Mouse (Mus musculus) small intestine, adult 2 months (tissue): ENCODE results near the gene Hes3. TPM values are rescaled to one million over a fixed set of nuclear protein-coding genes. Genes with fewer than 3 reads are reported as not detected.

Experiments used
- H3K27ac ChIP-seq: fragments of 200-500 bp; 2 replicates; pipeline ENCODE4 v1.5.1; 2012; ENCODE audit warnings: low read depth, low read length, control low read depth, inconsistent platforms; ENCODE audit not compliant: insufficient read depth
- H3K27me3 ChIP-seq: fragments of 200-500 bp; 2 replicates; pipeline ENCODE4 v1.6.1; 2012; ENCODE audit warnings: mild to moderate bottlenecking, moderate library complexity, low read length, inconsistent platforms; ENCODE audit not compliant: control insufficient read depth, insufficient read depth
- H3K36me3 ChIP-seq: fragments of 200-500 bp; 2 replicates; pipeline ENCODE4 v1.6.1; 2012; ENCODE audit warnings: mild to moderate bottlenecking, low read length, control low read depth, inconsistent platforms; ENCODE audit not compliant: control insufficient read depth, insufficient read depth
- H3K4me1 ChIP-seq: fragments of 200-500 bp; 2 replicates; pipeline ENCODE4 v1.6.1; 2012; ENCODE audit warnings: low read length, inconsistent platforms, mixed read lengths; ENCODE audit not compliant: control insufficient read depth, insufficient read depth, insufficient read length
- H3K4me3 ChIP-seq: fragments of 200-500 bp; 2 replicates; pipeline ENCODE4 v1.5.1; 2012; ENCODE audit warnings: low read depth, mild to moderate bottlenecking, control low read depth, inconsistent platforms, low read length, moderate library complexity
- CTCF ChIP-seq: fragments of 200-500 bp; IDR thresholded peaks from 2 replicates; pipeline ENCODE4 v1.5.1; 2012; ENCODE audit warnings: low read depth, mild to moderate bottlenecking, control low read depth, inconsistent platforms, low read length, moderate library complexity, mixed read lengths; ENCODE audit not compliant: insufficient replicate concordance, insufficient read length; ENCODE audit errors: extremely low read depth
- POLR2A ChIP-seq: fragments of 200-500 bp; IDR thresholded peaks from 2 replicates; pipeline ENCODE4 v1.6.1; 2012; ENCODE audit warnings: low read depth, mild to moderate bottlenecking, control low read depth, inconsistent platforms, low read length, moderate library complexity
- WGBS: fragments of 180-500 bp; shearing (Covaris S2); methylation state at CpG from one replicate; pipeline ENCODE4 v1.1.7; 2018; 5-methylcytosine and 5-hydroxymethylcytosine counted together
- polyA plus RNA-seq: library from polyadenylated mRNA; depleted of rRNA; stranded (reverse); fragments of >200 nt; gene quantifications from 2 replicates; pipeline ENCODE4 v1.2.3, GENCODE M21; 2012; rRNA removed

Hes3 gene
- polyA plus RNA-seq, 1 experiment = not detected

GRCm38 (mm10) chr4:152247195-152247594, 44.3 kb downstream of the Hes3 start:
- TF ChIP-seq POLR2A (no peak), CTCF (no peak)
- Histone ChIP-seq H3K4me1 (no peaks in the 10 kb centered on the region), H3K27me3 (no peaks in the 10 kb centered on the region), H3K36me3 (0 out of 2 replicates have a peak, but pooled peaks cover 1% of the 10 kb centered on the region), H3K4me3 (no peak overlapping the region), H3K27ac (no peak overlapping the region)
- WGBS = 75% methylated on average over 3 of the region's 3 CpGs

GRCm38 (mm10) chr4:152246011-152246410, 45.5 kb downstream of the Hes3 start:
- TF ChIP-seq POLR2A (no peak), CTCF (no peak)
- H3K36me3 ChIP-seq = peaks cover 6% of the 10 kb centered on the region; the same call in 1 of the 2 replicates
- H3K27ac ChIP-seq = no peak overlapping the region
- 89% methylated on average over 6 of the region's 6 CpGs for WGBS
- H3K4me3 ChIP-seq = no peak overlapping the region
- no peaks in the 10 kb centered on the region for H3K4me1 ChIP-seq
- no peaks in the 10 kb centered on the region for H3K27me3 ChIP-seq

- 88% methylated on average over 11 of the region's 11 CpGs for WGBS
- TF ChIP-seq POLR2A (no peak), CTCF (no peak)
- no peaks in the 10 kb centered on the region for H3K4me1 ChIP-seq
- no peak overlapping the region for H3K4me3 ChIP-seq
- H3K36me3 ChIP-seq = peaks cover 10% of the 10 kb centered on the region
- no peak overlapping the region for H3K27ac ChIP-seq
- no peaks in the 10 kb centered on the region for H3K27me3 ChIP-seq
Measured at GRCm38 (mm10) chr4:152244545-152245522, 46.6 kb downstream of the Hes3 start.

- 94% methylated on average over 8 of the region's 8 CpGs for WGBS
- no peak overlapping the region for H3K27ac ChIP-seq
- H3K4me3 ChIP-seq = no peak overlapping the region
- no peaks in the 10 kb centered on the region for H3K4me1 ChIP-seq
- H3K36me3 ChIP-seq = peaks cover 14% of the 10 kb centered on the region
- H3K27me3 ChIP-seq = no peaks in the 10 kb centered on the region
- no peak for TF ChIP-seq POLR2A
- TF ChIP-seq CTCF = no peak
Measured at GRCm38 (mm10) chr4:152243969-152244368, 47.5 kb downstream of the Hes3 start.

GRCm38 (mm10) chr4:152243241-152243891, 48.1 kb downstream of the Hes3 start:
- Histone ChIP-seq H3K27ac (no peak overlapping the region), H3K4me1 (no peaks in the 10 kb centered on the region), H3K27me3 (no peaks in the 10 kb centered on the region), H3K4me3 (no peak overlapping the region), H3K36me3 (peaks cover 15% of the 10 kb centered on the region)
- 86% methylated on average over 9 of the region's 9 CpGs for WGBS
- TF ChIP-seq POLR2A (no peak), CTCF (no peak)

GRCm38 (mm10) chr4:152239974-152240373, 51.5 kb downstream of the Hes3 start:
- Histone ChIP-seq H3K36me3 (peaks cover 26% of the 10 kb centered on the region), H3K27ac (no peak overlapping the region), H3K4me3 (no peak overlapping the region), H3K27me3 (no peaks in the 10 kb centered on the region), H3K4me1 (no peaks in the 10 kb centered on the region)
- TF ChIP-seq CTCF = no peak
- no peak for TF ChIP-seq POLR2A
- 83% methylated on average over 4 of the region's 4 CpGs for WGBS

Other genes starting within 250 kb of the Hes3 start
- gene Plekhg5, start 219.2 kb downstream of the Hes3 start, polyA plus RNA-seq = 7.0 and 15.7 TPM in 2 replicates
- gene Tnfrsf25, start 175.7 kb downstream of the Hes3 start, polyA plus RNA-seq = 1.9 and 3.8 TPM in 2 replicates
- gene Espn, start 139.3 kb downstream of the Hes3 start, polyA plus RNA-seq = 124 and 572 TPM in 2 replicates
- gene Hes2, start 132.8 kb downstream of the Hes3 start, polyA plus RNA-seq = 8.3 and 51.7 TPM in 2 replicates
- gene Acot7, start 113.5 kb downstream of the Hes3 start, polyA plus RNA-seq = 30.0 and 33.4 TPM in 2 replicates
- gene Gpr153, start 17.4 kb downstream of the Hes3 start, polyA plus RNA-seq = 9.4 and 11.6 TPM in 2 replicates
- gene Icmt, start 5.6 kb upstream of the Hes3 start, polyA plus RNA-seq = 16.5 and 26.5 TPM in 2 replicates
- 2.1 and 3.7 TPM in 2 replicates for gene Rnf207, start 27.3 kb upstream of the Hes3 start, polyA plus RNA-seq
- 5.0 and 8.7 TPM in 2 replicates for gene Rpl22, start 34.1 kb upstream of the Hes3 start, polyA plus RNA-seq
- gene Chd5, start 47.0 kb upstream of the Hes3 start, polyA plus RNA-seq = 0.34 and 0.67 TPM in 2 replicates
- 0.60 and 0.68 TPM in 2 replicates for gene Nphp4, start 185.0 kb upstream of the Hes3 start, polyA plus RNA-seq
- gene Kcnab2, start 186.2 kb upstream of the Hes3 start, polyA plus RNA-seq = 2.1 and 4.3 TPM in 2 replicates